Mouse (Mus musculus) liver, embryonic 16.5 days (tissue): Measurements from ENCODE around the gene Eif5a2. TPM values are rescaled to one million over a fixed set of nuclear protein-coding genes. Genes with fewer than 3 reads are reported as not detected.
A peak's percentile ranks its signal among the peaks of the same experiment; 100 is the strongest.

Experiments used
- ATAC-seq: fragments of 200-750 bp; cut with Nextera tagmentation; 2 replicates; pipeline ENCODE4 v1.8.0; 2017; ENCODE audit warnings: low read depth, mild to moderate bottlenecking, moderate number of reproducible peaks, moderate library complexity
- H3K27ac ChIP-seq: fragments of 300-500 bp; sonication (generic); 2 replicates; pipeline ENCODE4 v1.5.1; 2014; ENCODE audit warnings: mild to moderate bottlenecking, low read length
- H3K27me3 ChIP-seq: fragments of 300-500 bp; sonication (generic); 2 replicates; pipeline ENCODE4 v1.6.1; 2014; ENCODE audit warnings: low read depth, low read length, mixed read lengths; ENCODE audit not compliant: control insufficient read depth, insufficient read depth
- H3K36me3 ChIP-seq: fragments of 300-500 bp; sonication (generic); 2 replicates; pipeline ENCODE4 v1.6.1; 2014; ENCODE audit warnings: mild to moderate bottlenecking; ENCODE audit not compliant: control insufficient read depth, insufficient read depth
- H3K4me1 ChIP-seq: fragments of 300-500 bp; sonication (generic); 2 replicates; pipeline ENCODE4 v1.6.1; 2014; ENCODE audit warnings: low read depth, low read length, mixed read lengths; ENCODE audit not compliant: control insufficient read depth
- H3K4me2 ChIP-seq: fragments of 300-500 bp; sonication (generic); 2 replicates; pipeline ENCODE4 v1.6.1; 2014; ENCODE audit warnings: low read depth, low read length, mixed read lengths
- H3K4me3 ChIP-seq: fragments of 300-500 bp; sonication (generic); 2 replicates; pipeline ENCODE4 v1.5.1; 2014; ENCODE audit warnings: low read depth, mild to moderate bottlenecking, low read length
- H3K9ac ChIP-seq: fragments of 300-500 bp; sonication (generic); 2 replicates; pipeline ENCODE4 v1.6.1; 2014; ENCODE audit warnings: low read depth, low read length
- H3K9me3 ChIP-seq: fragments of 300-500 bp; sonication (generic); replicated peaks from 2 replicates; pipeline ENCODE4 v1.6.1; 2016; ENCODE audit warnings: low read length; ENCODE audit not compliant: control insufficient read depth
- WGBS: fragments of 180-500 bp; shearing (Covaris S2); extraction: QIAGEN DNeasy Blood & Tissue Kit; methylation state at CpG from one replicate; pipeline ENCODE4 v1.1.7; 2014; ENCODE audit not compliant: insufficient replicate concordance; 5-methylcytosine and 5-hydroxymethylcytosine counted together
- polyA plus RNA-seq: library from polyadenylated mRNA; unstranded; fragments of >200 nt; fragmentation: Nextera tagmentation; extraction: Ambion mirVana; gene quantifications from 2 replicates; pipeline ENCODE4 v1.2.1, GENCODE M21; 2015

The Eif5a2 gene
- polyA plus RNA-seq, 1 experiment from 2014 or later = 4.8 TPM

DNA sequence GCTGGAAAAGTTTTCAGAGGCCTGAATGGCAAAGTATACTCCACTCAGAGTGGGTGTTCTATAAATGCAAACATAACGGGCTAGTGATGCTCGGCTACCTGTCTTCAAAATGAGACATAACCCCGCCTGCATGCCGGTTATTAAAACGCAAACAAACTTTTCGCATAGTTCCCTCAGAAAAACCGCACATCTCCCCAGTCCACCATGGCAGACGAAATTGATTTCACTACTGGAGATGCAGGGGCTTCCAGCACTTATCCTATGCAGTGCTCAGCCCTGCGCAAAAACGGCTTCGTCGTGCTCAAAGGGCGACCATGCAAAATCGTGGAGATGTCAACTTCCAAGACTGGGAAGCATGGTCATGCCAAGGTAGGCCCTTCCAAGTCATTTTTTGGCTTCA, 772 bp downstream of the Eif5a2 start:
- no peaks in the 10 kb centered on the region for H3K36me3 ChIP-seq
- H3K9me3 ChIP-seq = no peaks in the 10 kb centered on the region
- H3K4me1 ChIP-seq = peaks cover 27% of the 10 kb centered on the region
- H3K27me3 ChIP-seq = no peaks in the 10 kb centered on the region
- H3K4me3 ChIP-seq = peak overlapping the region; percentile 84
- 28% methylated on average over 14 of the region's 14 CpGs for WGBS
- peak overlapping the region; percentile 95 for H3K4me2 ChIP-seq
- peak overlapping the region; percentile 86 for H3K9ac ChIP-seq
- no peak overlapping the region for H3K27ac ChIP-seq
- no peak for ATAC-seq

GRCm38 (mm10) chr3:28784176-28784575, 3.1 kb downstream of the Eif5a2 start:
- WGBS = 74% methylated on average over 2 of the region's 2 CpGs
- Histone ChIP-seq H3K9me3 (no peaks in the 10 kb centered on the region), H3K4me1 (peaks cover 22% of the 10 kb centered on the region), H3K27ac (no peak overlapping the region), H3K4me2 (no peak overlapping the region), H3K4me3 (no peak overlapping the region), H3K27me3 (no peaks in the 10 kb centered on the region), H3K9ac (no peak overlapping the region), H3K36me3 (no peaks in the 10 kb centered on the region)
- ATAC-seq = no peak

DNA sequence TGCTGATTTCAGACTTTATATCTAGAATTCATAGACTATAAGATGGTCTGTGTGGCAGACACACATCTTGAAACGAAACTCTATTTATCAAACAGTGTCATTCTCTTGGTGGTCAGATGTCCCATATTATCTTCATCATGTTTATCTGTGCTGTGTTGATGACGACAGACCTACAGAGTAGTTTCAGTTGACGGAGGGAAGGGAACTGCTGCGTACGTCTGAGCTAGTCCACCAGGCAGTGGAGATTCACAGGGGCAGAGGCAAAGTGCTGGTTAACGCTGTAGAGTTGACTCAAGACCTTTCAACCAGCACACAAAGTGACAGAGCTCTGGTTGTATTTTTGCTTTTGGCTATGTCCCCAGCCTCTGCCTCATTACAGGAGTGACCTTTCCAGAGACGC, 13.8 kb downstream of the Eif5a2 start:
- 46% methylated on average over 7 of the region's 7 CpGs for WGBS
- no peak overlapping the region for H3K4me2 ChIP-seq

DNA sequence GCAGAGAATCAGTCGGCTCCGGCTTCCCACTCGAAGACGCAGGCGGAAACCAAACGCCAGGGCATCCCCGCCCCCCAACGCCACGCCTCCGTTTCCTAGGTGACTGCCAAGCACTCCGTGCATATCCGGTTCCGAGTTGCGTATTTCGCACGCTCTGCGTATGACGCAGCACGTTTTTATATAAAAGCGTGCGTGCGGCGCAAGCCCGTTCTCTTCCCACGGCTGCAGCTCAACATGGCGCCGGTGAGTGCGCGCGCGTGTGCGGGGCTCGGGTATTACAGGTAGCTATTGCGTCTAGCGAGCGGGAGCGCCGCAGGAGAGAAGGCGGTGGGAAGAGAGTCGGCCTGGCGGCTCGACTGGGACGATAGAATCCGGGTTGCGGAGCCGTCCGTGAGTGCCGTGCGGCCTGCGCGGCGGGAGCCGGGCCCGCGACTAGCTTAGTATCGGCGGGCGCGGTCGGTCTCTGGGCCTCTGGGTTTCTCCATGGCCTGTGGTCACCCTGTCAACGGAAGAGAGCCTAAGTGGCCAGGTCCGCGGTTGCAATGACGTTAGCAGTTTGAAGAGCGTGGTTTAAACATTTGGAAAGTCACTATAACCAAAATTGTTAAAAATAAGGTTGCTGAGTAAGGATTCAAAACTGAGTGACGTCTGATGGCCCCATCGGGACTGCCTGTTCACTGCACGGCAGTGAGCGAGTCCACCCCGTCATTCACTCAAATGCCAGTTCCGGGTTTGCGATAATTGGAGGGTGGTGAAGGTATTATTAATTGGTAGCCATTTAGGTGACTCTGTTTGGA, 24.4 kb downstream of the Eif5a2 start, which contains the start of gene Rpl22l1:
Gene Rpl22l1, plus strand, starts transcription at position 136 of the 797 bp plus-strand sequence.
- Histone ChIP-seq H3K4me1 (peaks cover 12% of the 10 kb centered on the region), H3K27me3 (no peaks in the 10 kb centered on the region), H3K36me3 (peaks cover 13% of the 10 kb centered on the region), H3K4me3 (peak within 1 kb of the TSS; percentile 96), H3K9me3 (no peaks in the 10 kb centered on the region), H3K4me2 (peak within 1 kb of the TSS; percentile 71), H3K9ac (peak within 1 kb of the TSS; percentile 90), H3K27ac (peak within 1 kb of the TSS; percentile 89)
- under 1% methylated on average over 72 of the region's 72 CpGs for WGBS
- peak; percentile 100 for ATAC-seq

More for the DNA sequence above, 13.8 kb downstream of the Eif5a2 start:
- H3K36me3 ChIP-seq = no peaks in the 10 kb centered on the region
- no peaks in the 10 kb centered on the region for H3K27me3 ChIP-seq
- no peaks in the 10 kb centered on the region for H3K9me3 ChIP-seq
- H3K4me1 ChIP-seq = no peaks in the 10 kb centered on the region; the same call in 1 of the 2 replicates
- no peak overlapping the region for H3K27ac ChIP-seq
- no peak overlapping the region for H3K9ac ChIP-seq
- ATAC-seq = no peak
- no peak overlapping the region for H3K4me3 ChIP-seq

GRCm38 (mm10) chr3:28808039-28808643, 27.1 kb downstream of the Eif5a2 start:
- no peaks in the 10 kb centered on the region for H3K27me3 ChIP-seq
- no peaks in the 10 kb centered on the region for H3K9me3 ChIP-seq
- WGBS = 76% methylated on average over 4 of the region's 4 CpGs
- H3K36me3 ChIP-seq = peaks cover 13% of the 10 kb centered on the region
- ATAC-seq = no peak
- H3K27ac ChIP-seq = no peak overlapping the region
- H3K4me2 ChIP-seq = no peak overlapping the region
- no peak overlapping the region for H3K9ac ChIP-seq
- peaks cover 12% of the 10 kb centered on the region for H3K4me1 ChIP-seq
- no peak overlapping the region for H3K4me3 ChIP-seq

DNA sequence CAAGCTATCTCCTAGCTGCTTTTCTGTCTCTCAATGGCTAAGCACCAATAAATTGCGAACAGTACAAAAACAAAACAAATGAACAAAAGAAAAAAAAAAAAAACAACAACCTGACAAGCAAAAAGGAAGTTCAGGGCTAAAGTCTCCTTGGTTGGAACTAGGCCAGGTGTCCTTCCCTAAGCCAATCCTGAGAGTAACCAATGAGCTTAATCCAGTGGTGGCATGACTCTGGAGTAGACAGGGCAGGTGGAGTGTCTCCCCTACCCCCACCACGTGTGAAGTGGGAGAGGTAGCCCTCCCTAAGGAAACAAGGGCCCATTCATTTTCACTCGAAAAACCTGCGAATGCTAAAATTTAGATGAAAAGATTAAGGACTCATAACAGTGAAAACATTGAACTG, 30.4 kb downstream of the Eif5a2 start:
- no peak overlapping the region for H3K4me2 ChIP-seq
- no peaks in the 10 kb centered on the region for H3K9me3 ChIP-seq
- H3K4me3 ChIP-seq = no peak overlapping the region
- H3K27ac ChIP-seq = no peak overlapping the region
- H3K4me1 ChIP-seq = peaks cover 5% of the 10 kb centered on the region
- ATAC-seq = no peak
- H3K9ac ChIP-seq = no peak overlapping the region
- peaks cover 13% of the 10 kb centered on the region for H3K36me3 ChIP-seq
- H3K27me3 ChIP-seq = no peaks in the 10 kb centered on the region
- WGBS = 60% methylated on average over 4 of the region's 4 CpGs

DNA sequence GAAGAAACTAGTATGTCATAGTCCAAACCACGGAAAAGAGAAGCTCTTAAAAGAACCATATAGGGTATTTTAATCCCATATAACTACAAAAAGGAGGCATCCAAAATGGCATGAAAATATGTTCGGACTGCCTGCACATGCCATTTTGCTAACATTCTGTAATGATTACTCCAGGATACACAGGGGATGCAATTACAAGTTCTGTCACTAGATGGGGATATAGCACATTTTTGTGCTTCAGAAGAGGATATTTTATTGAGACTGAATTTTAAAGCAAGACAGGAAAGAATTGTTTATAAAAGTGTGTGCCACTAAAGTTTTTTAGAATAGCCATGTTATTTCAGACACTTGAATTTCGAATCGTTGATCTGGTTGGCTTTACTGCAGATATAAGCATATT, 33.3 kb downstream of the Eif5a2 start:
- H3K9me3 ChIP-seq = no peaks in the 10 kb centered on the region
- H3K9ac ChIP-seq = no peak overlapping the region
- no peak overlapping the region for H3K4me3 ChIP-seq
- H3K27me3 ChIP-seq = no peaks in the 10 kb centered on the region
- no peaks in the 10 kb centered on the region; the same call in 1 of the 2 replicates for H3K4me1 ChIP-seq
- no peak overlapping the region for H3K27ac ChIP-seq
- no peaks in the 10 kb centered on the region for H3K36me3 ChIP-seq
- 5% methylated on average over 4 of the region's 4 CpGs for WGBS
- H3K4me2 ChIP-seq = no peak overlapping the region
- no peak for ATAC-seq

DNA sequence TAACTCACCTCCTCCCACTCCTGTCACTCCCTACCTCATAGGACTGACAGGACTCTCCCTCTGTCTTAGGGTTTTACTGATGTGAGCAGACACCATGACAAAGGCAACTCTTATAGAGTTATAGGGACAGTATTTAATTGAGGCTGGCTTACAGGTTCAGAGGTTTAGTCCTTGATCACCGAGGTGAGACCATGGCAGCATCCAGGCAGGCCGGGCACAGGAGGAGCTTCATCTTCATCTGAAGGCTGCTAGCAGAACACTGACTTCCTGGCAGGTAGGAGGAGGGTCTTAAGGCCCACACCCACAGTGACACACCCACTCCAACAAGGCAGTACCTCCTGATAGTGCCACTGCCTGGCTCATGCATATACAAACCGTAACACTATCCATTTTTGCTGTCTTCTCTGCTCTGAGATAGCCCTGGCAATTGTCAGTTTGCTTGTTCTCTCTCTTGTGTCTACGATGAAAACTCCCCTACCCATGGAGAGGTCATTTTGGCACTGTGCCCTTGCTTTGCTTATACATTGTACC, 35.0 kb downstream of the Eif5a2 start:
- Histone ChIP-seq H3K27me3 (no peaks in the 10 kb centered on the region), H3K4me2 (no peak overlapping the region), H3K36me3 (no peaks in the 10 kb centered on the region), H3K27ac (no peak overlapping the region), H3K4me1 (no peaks in the 10 kb centered on the region; the same call in 1 of the 2 replicates), H3K9ac (no peak overlapping the region), H3K9me3 (no peaks in the 10 kb centered on the region), H3K4me3 (no peak overlapping the region)
- 58% methylated on average over 4 of the region's 4 CpGs for WGBS
- ATAC-seq = no peak

- Histone ChIP-seq H3K4me3 (no peak overlapping the region), H3K9me3 (no peaks in the 10 kb centered on the region), H3K9ac (no peak overlapping the region), H3K27ac (no peak overlapping the region), H3K27me3 (no peaks in the 10 kb centered on the region), H3K4me2 (no peak overlapping the region), H3K4me1 (no peaks in the 10 kb centered on the region), H3K36me3 (no peaks in the 10 kb centered on the region)
- ATAC-seq = no peak
- WGBS = 76% methylated on average over 1 of the region's 1 CpGs
Measured at GRCm38 (mm10) chr3:28826272-28826671, 45.2 kb downstream of the Eif5a2 start.
